Mouse (Mus musculus): ENCODE measurements around the gene Mt2.
A peak's percentile ranks its signal among the peaks of the same experiment; 100 is the strongest.

Mt2 gene

GRCm38 (mm10) chr8:94172809-94173732 lies 607 bp downstream of the Mt2 start:
- DNase-seq (ENCODE audit: low read depth, low spot score) = no peak

GRCm38 (mm10) chr8:94173848-94174403 lies 1.5 kb downstream of the Mt2 start:
- DNase-seq (ENCODE audit: low read depth, low spot score) = no peak

DNA sequence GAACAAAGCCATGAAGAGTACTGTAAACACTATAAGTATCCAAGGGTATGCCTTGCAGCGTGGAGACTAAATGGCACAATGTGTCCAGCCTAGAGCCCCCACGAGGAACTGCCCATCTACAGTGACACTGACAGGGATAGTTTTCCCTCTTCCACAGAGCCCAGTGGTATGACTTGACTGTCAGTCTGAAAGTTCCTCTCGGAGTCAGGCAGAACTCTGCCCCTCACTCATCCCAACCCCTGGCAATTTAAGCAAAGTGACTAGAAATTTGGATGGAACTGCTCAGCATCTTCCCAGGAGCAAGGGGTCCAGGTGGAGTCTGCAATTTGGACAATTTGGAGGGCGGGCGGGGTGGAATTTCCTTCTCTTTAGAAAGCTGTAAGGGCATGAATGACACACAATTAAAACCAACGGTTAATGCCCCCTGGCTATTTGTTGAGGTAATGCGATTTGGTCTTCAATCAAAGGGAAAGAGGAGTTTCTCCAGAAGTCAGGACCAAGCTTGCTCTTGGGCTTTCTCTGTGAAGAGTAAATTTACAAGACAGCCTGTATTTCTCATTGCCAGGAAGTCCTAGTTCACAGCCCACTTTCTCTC lies 2.3 kb downstream of the Mt2 start:
- no peak for DNase-seq (ENCODE audit: low read depth, low spot score)

DNA sequence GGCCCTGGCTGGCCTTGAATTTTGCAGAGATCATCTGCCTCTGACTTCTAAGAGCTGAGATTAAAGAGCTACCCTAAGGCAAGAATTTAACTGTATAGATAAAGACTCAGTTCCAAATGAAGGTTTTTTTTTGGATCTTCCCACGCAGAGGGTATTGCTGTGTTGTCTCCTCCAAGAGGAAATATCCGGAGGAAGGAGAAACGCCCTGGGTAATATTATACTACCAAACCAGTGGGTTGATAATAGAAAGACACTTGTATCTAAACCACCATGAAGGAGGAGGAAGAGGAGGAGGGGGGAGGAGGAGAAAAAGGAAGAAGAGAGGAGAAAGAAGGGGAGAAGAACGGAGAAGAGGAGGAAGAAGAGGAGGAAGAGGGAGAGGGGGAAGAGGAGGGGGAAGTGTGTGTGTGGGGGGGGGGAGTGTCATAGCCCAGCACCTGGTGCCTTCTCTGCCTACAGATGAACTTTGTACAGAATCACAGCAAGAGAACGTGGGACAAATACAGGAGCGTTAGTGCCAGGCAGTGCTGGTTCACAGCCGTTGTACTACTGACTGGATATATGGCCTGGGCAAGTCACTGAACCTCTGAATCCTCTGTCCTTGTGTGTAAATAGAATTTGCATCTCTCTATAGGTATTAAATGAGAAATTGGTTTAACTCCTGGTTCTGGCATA lies 5.4 kb downstream of the Mt2 start:
- no peak for DNase-seq (ENCODE audit: low read depth, low spot score)

GRCm38 (mm10) chr8:94178857-94179712 lies 6.6 kb downstream of the Mt2 start, which contains the start of gene Mt1:
Gene Mt1, plus strand, starts transcription at chr8:94179082.
- DNase-seq (ENCODE audit: low read depth, low spot score) = peak; percentile 93

DNA sequence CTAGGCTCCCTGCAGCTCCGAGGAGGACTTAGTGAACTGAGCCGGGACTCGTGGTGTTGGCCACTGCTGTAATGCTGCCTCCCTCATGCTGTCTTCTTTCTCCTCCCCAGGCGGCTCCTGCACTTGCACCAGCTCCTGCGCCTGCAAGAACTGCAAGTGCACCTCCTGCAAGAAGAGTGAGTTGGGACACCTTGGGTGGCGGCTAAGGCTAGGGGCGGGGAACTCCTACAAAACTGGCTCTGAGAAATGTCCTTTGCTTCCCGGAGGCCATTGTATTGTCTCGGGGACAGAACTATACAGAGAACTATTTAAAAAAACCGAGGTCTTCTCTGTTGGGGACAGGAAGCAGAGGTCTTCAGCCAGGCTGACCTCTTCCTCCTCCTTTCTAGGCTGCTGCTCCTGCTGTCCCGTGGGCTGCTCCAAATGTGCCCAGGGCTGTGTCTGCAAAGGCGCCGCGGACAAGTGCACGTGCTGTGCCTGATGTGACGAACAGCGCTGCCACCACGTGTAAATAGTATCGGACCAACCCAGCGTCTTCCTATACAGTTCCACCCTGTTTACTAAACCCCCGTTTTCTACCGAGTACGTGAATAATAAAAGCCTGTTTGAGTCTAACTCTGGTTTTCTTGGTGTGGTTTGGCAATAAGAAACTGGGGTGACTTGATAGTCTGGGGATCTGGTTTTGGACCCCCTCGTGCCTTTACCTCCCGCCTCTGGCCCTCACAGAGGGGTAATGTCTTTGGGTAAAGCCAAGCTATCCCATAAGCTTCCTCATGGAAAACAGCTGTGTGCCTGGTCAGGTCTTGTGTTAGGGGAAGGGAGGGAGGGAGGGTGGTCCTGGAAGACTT lies 7.5 kb downstream of the Mt2 start:
- no peak for DNase-seq (ENCODE audit: low read depth, low spot score)

DNA sequence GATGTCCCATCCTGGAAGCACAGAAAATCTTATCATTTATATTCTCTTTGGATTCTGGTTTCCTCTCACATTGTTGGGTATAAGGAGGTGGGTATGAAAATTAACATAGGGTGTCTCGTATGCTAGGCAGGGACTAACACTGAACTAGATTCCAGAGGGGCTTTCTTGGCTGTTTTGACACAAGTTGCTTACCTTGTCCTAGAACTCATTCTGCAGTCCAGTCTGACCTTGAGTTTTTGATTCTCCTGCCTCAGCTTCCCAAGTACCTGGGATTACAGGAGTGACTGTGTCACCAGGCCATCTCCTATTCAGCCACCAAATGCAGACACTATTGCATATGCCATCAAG lies 8.1 kb downstream of the Mt2 start:
- no peak for DNase-seq (ENCODE audit: low read depth, low spot score)

GRCm38 (mm10) chr8:94182055-94182929 lies 9.8 kb downstream of the Mt2 start:
- no peak for DNase-seq (ENCODE audit: low read depth, low spot score)

DNA sequence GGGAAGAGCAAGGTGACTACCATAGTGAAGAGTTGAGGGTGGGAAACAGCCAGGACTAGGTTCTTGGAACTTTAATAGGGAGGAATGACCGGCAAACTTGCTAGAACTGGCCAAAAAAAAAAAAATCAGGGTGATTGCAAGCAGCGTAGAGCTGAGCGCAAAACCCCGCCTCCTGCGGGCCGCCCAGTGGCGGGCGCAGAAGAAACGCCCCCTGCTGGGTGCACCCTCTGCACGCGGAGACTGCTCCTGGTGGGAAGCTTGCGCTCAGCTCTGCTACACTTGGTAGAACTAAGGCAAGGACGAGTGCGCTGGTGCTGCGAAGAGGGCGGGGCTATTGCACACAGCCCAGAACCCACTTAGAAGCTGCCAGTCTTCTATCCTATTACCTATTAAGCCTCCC lies 10.7 kb downstream of the Mt2 start:
- DNase-seq (ENCODE audit: low read depth, low spot score) = no peak

DNA sequence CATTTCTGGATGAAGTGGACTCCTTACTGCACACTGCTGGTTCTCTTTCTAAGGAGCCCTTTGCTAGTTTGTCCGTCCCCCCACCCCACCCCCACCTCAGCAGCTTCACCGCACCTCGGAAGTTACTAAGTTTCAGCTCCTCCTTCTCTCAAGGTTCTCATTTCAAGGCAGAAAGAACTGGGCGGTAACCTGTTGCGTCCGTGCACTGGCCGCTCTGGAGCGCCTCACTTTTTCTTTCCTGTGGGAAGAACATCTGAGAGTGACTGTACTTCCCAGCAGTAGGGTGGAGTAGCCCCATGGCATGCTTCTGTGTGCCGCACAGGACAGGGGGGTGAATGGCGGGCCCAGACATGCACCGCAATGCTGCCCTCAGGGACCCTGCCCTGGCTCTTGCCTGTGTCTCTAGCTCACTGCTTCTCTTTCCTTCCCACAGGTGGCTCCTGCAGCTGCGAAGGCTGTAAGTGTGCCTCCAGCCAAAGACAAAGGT lies 11.9 kb downstream of the Mt2 start:
- DNase-seq (ENCODE audit: low read depth, low spot score) = no peak

GRCm38 (mm10) chr8:94185791-94186190 lies 13.3 kb downstream of the Mt2 start:
- DNase-seq (ENCODE audit: low read depth, low spot score) = no peak

- peak; percentile 90 for DNase-seq (ENCODE audit: low read depth, low spot score)
These were observed 14.1 kb downstream of the Mt2 start for GRCm38 (mm10) chr8:94186542-94186941.

DNA sequence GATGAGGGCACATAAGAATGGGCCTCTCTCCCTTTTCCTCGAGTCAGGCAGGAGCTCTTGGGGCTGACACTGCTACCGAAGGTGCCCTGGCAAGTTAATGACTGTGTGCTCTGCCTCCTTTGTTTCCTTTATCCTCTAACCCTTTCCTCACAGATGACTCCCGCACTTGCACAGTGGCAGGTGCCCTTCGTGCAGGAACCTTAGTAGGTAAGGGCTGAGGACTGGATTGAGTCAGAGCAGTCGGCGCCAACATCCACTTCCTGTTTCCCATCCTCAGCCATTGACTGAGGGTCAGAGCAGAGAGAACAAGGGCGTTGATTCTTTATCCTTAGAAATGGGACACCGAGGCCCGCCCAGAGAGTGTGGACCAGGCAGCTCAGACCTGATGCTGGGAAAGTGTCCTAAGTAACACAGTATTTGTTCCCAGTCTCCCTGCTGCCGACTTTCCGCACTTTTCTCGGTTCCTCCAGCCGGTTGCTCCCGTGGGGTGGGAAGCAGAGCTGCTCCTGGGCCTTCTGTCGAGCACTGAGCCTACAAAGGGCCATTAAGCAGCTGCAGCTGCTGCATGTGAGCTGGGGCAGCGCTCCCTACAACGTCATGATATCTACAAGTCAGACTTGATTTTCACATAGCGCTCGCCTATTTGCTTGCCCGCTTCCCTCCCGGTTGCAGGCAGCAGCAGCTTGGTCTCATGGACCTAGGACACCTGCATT lies 15.0 kb downstream of the Mt2 start:
- DNase-seq (ENCODE audit: low read depth, low spot score) = no peak

DNA sequence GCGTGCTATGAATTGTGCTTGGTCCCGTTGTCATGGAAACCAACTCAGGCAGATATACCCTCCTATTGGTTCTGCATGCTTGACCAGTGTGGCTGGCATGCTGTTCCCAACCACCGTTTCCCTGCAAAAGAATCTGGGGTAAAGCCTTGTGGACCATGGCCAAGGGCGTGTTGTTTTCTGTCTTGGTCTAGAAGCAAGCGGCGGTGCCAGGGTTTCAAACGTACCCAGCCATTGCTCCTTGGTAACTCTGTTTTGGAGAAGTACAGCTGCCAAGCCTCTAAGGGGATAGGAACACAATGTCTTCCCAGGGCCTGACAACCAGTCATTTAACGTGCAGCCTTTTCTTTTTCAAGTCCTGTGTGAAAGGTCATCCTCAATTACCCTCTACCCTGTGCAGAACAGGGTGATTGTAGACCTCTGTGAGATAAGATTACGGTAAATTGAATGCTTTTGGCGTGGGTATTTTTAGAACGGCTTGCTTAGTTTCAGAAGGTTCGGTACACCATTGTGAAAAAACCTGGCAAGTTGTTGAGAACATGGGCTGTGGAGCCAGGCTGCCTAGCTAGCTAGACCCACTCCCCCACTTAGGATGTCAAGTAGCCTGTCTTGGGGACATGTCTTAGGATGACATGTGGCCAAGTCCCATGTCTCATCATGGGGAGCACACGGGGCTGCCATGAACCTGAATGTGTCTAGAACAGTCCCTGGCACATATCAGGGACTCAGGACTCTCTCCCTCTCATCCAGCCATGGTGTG lies 17.0 kb downstream of the Mt2 start:
- DNase-seq (ENCODE audit: low read depth, low spot score) = no peak

- DNase-seq (ENCODE audit: low read depth, low spot score) = no peak
These were observed 18.7 kb downstream of the Mt2 start for GRCm38 (mm10) chr8:94191101-94191691.

DNA sequence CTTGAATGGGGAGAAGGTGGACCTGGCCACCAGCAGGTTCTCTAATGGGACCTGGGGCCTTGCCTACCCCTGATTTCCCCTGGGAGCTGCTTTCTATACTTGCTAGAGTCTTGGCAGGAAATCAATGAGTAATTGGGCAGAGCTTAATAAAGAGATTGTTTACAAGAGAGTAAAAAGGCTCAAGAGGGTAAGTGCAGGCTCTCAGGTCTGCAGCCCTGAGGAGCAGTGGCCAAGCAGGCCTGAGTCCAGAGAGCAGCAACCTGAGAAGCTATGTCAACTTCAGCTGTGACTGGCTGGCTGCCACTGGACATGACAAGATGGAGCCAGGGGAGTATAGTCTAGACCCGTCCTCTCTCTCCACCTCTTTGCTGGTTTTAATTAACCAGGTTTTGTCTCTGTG lies 20.5 kb downstream of the Mt2 start:
- DNase-seq (ENCODE audit: low read depth, low spot score) = no peak

GRCm38 (mm10) chr8:94194591-94195223 lies 22.2 kb downstream of the Mt2 start:
- no peak for DNase-seq (ENCODE audit: low read depth, low spot score)

Data from WW6 (cell line).